Mouse (Mus musculus): ENCODE results near the gene Golga2. TPM values are rescaled to one million over a fixed set of nuclear protein-coding genes. Genes with fewer than 3 reads are reported as not detected.

Golga2 gene
- polyA plus RNA-seq, 1 experiment from 2014 or later, result 19.7 TPM

- no peak overlapping the region for H3K4me2 ChIP-seq (replicated peaks)
- 0 out of 2 replicates have a peak, but pooled peaks cover 4% of the 10 kb centered on the region for H3K4me1 ChIP-seq (replicated peaks)
- no peaks in the 10 kb centered on the region for H3K9me3 ChIP-seq
- H3K27ac ChIP-seq, result no peak overlapping the region
- no peak overlapping the region for H3K9ac ChIP-seq
- 79% methylated on average over 4 of the region's 4 CpGs for WGBS
- H3K36me3 ChIP-seq, result 0 out of 2 replicates have a peak, but pooled peaks cover 3% of the 10 kb centered on the region
- no peak for ATAC-seq
- no peak overlapping the region for H3K4me3 ChIP-seq (replicated peaks)
- H3K27me3 ChIP-seq (replicated peaks), result no peaks in the 10 kb centered on the region
These were observed 54.4 kb downstream of the Golga2 start for GRCm38 (mm10) chr2:32341634-32341939.

DNA sequence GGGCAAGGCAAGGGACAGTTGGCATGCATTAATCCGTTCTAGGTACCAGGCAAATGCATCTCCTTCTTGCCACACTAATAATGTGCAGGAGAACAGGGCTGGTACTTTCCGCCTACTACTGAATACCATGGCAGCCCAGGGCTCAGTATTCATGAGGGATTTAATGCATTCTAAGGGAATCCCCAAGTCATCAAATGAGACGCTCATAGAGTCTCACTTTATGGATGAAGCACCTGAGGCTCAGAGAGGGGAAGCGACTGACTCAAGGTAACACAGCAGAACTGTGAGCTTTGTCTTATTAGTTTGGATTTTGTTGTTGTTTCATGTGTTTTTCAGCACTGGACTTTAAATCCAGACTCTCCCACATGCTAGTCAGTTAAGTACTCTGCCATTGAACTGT is 54.9 kb downstream of the Golga2 start:
- H3K4me3 ChIP-seq (replicated peaks), result no peak overlapping the region
- no peak for ATAC-seq

DNA sequence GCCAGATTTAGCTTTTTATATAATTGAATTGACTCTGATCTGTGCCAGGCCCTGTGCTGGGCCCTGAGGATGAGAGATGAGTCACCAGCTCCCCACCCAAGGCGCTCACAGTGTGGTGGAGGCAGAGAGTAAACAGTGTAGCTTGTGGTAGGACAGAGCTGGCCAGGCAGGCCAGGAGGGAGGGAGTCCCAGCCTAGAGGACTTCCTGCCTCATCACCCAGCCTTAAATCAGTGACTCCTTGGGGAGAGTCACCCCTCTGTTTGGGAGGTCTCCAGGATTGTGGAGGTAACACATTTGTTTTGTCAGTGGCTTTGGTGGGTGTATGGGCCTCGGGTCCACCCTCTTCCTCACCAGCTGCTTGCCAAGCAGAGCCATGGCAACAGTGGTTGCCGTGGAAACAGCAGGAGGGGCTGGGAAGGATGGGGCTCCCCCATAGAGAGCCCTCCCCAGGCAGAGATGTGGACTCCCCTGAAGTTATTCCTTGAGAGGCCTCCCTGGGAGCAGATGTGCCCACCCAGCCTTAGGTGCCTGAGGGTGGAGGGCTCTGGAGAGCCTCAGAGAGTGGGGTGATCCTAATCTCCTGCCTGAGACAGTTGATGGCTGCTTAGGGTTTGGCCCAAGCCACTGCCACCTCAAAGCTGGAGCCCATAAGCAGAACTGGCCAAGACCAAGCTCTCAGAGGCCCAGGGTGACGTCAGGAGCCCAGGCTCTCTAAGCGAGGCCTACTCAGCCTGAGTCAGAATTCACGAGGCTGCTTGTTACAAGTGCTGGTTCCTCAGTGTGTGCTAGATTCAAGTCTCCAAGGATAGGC is 55.6 kb downstream of the Golga2 start:
- H3K4me1 ChIP-seq (replicated peaks), result 0 out of 2 replicates have a peak, but pooled peaks cover 4% of the 10 kb centered on the region
- no peak overlapping the region for H3K27ac ChIP-seq
- H3K27me3 ChIP-seq (replicated peaks), result no peaks in the 10 kb centered on the region
- peak; percentile 54; the same call in 1 of the 2 replicates for ATAC-seq
- H3K9ac ChIP-seq, result no peak overlapping the region
- H3K4me2 ChIP-seq (replicated peaks), result no peak overlapping the region
- WGBS, result 71% methylated on average over 6 of the region's 6 CpGs
- H3K4me3 ChIP-seq (replicated peaks), result no peak overlapping the region
- 0 out of 2 replicates have a peak, but pooled peaks cover under 1% of the 10 kb centered on the region for H3K36me3 ChIP-seq
- no peaks in the 10 kb centered on the region for H3K9me3 ChIP-seq

More for the DNA sequence above, 54.9 kb downstream of the Golga2 start:
- Histone ChIP-seq H3K4me1 (replicated peaks) (0 out of 2 replicates have a peak, but pooled peaks cover 4% of the 10 kb centered on the region), H3K36me3 (0 out of 2 replicates have a peak, but pooled peaks cover 3% of the 10 kb centered on the region), H3K9me3 (no peaks in the 10 kb centered on the region), H3K27me3 (replicated peaks) (no peaks in the 10 kb centered on the region), H3K9ac (no peak overlapping the region), H3K4me2 (replicated peaks) (no peak overlapping the region), H3K27ac (no peak overlapping the region)
- WGBS, result 91% methylated on average over 4 of the region's 4 CpGs

GRCm38 (mm10) chr2:32343351-32343671 is 56.1 kb downstream of the Golga2 start:
- H3K9me3 ChIP-seq, result no peaks in the 10 kb centered on the region
- 0 out of 2 replicates have a peak, but pooled peaks cover 4% of the 10 kb centered on the region for H3K4me1 ChIP-seq (replicated peaks)
- 98% methylated on average over 2 of the region's 2 CpGs for WGBS
- H3K36me3 ChIP-seq, result no peaks in the 10 kb centered on the region
- no peak overlapping the region for H3K27ac ChIP-seq
- H3K27me3 ChIP-seq (replicated peaks), result no peaks in the 10 kb centered on the region
- no peak for ATAC-seq
- no peak overlapping the region for H3K4me2 ChIP-seq (replicated peaks)
- no peak overlapping the region for H3K9ac ChIP-seq
- no peak overlapping the region for H3K4me3 ChIP-seq (replicated peaks)

DNA sequence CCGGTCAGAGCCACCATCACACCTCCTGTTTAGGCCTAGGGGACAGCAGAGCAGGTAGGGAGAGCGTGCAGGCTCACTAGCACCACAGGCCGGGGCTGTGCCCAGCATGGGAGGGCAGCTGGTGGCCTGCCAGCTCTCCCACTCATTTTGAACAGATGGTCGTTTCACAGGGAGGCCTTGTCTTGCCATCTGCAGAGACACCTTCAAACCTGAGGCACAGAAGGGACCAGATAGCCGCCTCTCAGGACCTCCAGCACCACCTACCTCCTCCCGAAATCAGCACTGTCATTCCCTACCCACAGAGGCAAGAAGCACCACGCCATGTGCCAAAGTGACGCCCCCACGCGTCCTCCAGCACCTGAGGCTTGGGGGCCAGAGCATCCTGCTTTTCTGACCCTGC is 56.9 kb downstream of the Golga2 start:
- Histone ChIP-seq H3K9me3 (no peaks in the 10 kb centered on the region), H3K4me1 (replicated peaks) (0 out of 2 replicates have a peak, but pooled peaks cover 4% of the 10 kb centered on the region), H3K27ac (no peak overlapping the region), H3K9ac (no peak overlapping the region), H3K4me2 (replicated peaks) (no peak overlapping the region), H3K27me3 (replicated peaks) (no peaks in the 10 kb centered on the region), H3K4me3 (replicated peaks) (no peak overlapping the region), H3K36me3 (no peaks in the 10 kb centered on the region)
- WGBS, result 83% methylated on average over 10 of the region's 10 CpGs
- ATAC-seq, result no peak

DNA sequence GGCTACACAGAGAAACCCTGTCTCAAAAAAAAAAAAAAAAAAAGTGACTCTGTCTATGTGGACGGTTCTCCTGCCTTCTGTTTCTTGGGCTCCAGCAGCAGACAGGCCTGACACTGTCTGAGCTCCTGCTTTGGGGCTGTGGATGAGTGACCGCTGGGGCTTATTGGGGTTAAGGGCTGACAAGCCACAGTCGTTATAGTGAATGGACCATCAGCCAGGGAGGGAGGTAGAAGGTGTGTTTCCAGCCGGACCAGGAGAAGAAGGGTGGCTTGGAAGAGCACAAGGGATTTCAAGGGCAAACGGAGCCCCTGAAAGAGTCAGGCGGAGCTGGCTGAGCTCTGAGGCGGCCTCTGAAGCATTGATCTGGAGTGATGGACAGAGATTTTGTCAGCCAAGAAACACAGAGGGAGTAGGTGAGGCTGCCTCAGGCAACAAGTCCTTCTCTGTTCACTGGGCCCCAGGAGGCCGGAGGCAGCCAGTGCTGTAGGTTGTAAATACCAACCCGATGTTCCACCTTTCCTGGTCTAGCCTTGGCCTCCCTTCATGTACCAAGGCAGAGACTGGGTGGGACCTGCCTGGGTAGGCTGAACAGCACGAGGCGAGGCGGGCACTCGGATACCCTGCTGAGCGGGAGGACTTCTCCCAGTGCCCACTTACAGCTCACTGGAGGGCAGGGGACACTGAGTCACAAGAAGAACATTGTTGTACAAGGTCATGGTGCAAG is 57.6 kb downstream of the Golga2 start:
- no peak overlapping the region for H3K9ac ChIP-seq
- H3K4me1 ChIP-seq (replicated peaks), result 0 out of 2 replicates have a peak, but pooled peaks cover 7% of the 10 kb centered on the region
- H3K36me3 ChIP-seq, result no peaks in the 10 kb centered on the region
- ATAC-seq, result no peak
- no peak overlapping the region for H3K4me2 ChIP-seq (replicated peaks)
- no peak overlapping the region for H3K4me3 ChIP-seq (replicated peaks)
- H3K27ac ChIP-seq, result no peak overlapping the region
- H3K27me3 ChIP-seq (replicated peaks), result no peaks in the 10 kb centered on the region
- WGBS, result 80% methylated on average over 14 of the region's 14 CpGs
- H3K9me3 ChIP-seq, result no peaks in the 10 kb centered on the region

- Histone ChIP-seq H3K4me2 (replicated peaks) (no peak overlapping the region), H3K27me3 (replicated peaks) (no peaks in the 10 kb centered on the region), H3K9ac (no peak overlapping the region), H3K4me1 (replicated peaks) (peaks cover 23% of the 10 kb centered on the region), H3K27ac (no peak overlapping the region), H3K4me3 (replicated peaks) (no peak overlapping the region), H3K9me3 (no peaks in the 10 kb centered on the region), H3K36me3 (no peaks in the 10 kb centered on the region)
- ATAC-seq, result no peak
- 79% methylated on average over 6 of the region's 6 CpGs for WGBS
These were observed 59.8 kb downstream of the Golga2 start for GRCm38 (mm10) chr2:32347019-32347418.

GRCm38 (mm10) chr2:32348311-32348710 is 61.1 kb downstream of the Golga2 start:
- H3K9ac ChIP-seq, result no peak overlapping the region
- ATAC-seq, result no peak
- H3K4me1 ChIP-seq (replicated peaks), result peaks cover 27% of the 10 kb centered on the region
- no peak overlapping the region for H3K4me2 ChIP-seq (replicated peaks)
- H3K9me3 ChIP-seq, result no peaks in the 10 kb centered on the region
- no peak overlapping the region for H3K4me3 ChIP-seq (replicated peaks)
- WGBS, result 83% methylated on average over 11 of the region's 11 CpGs
- H3K27ac ChIP-seq, result no peak overlapping the region
- H3K27me3 ChIP-seq (replicated peaks), result no peaks in the 10 kb centered on the region
- H3K36me3 ChIP-seq, result no peaks in the 10 kb centered on the region

DNA sequence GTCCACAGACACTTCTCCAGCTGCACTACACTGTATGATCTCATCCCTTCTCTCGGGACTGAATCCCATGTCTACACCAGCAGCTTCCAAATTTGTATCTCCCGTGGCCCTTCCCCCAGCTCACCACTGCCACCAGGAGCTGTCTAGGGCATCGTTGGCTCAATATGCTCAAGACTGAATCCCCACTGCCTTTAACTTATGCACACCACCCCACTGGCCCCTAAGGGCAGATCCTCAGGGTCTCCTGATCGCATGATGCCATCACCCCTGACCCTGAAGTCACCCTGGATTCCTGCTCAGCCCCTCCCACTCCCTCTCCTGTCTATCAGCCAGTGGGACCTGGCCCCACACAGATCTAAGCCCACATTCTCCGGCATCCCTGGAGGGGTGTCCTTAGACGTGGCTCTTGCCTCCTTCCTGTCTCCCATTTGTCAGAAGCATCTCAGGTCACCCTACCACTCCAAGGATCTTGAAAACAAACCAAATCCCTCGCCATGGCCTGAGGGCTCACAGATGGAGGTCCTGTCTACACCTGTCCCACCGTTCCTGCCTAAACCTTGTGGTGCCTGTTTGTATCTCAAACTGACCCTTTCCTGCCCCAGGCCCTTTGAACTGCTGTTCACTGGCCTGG is 62.6 kb downstream of the Golga2 start:
- Histone ChIP-seq H3K36me3 (no peaks in the 10 kb centered on the region), H3K27me3 (replicated peaks) (no peaks in the 10 kb centered on the region), H3K9ac (no peak overlapping the region), H3K4me3 (replicated peaks) (no peak overlapping the region), H3K27ac (no peak overlapping the region), H3K4me1 (replicated peaks) (peaks cover 27% of the 10 kb centered on the region), H3K4me2 (replicated peaks) (no peak overlapping the region), H3K9me3 (no peaks in the 10 kb centered on the region)
- 54% methylated on average over 8 of the region's 8 CpGs for WGBS
- ATAC-seq, result no peak

- Histone ChIP-seq H3K9me3 (no peaks in the 10 kb centered on the region), H3K4me3 (replicated peaks) (no peak overlapping the region), H3K36me3 (no peaks in the 10 kb centered on the region), H3K9ac (no peak overlapping the region), H3K4me1 (replicated peaks) (peaks cover 27% of the 10 kb centered on the region), H3K27ac (no peak overlapping the region), H3K4me2 (replicated peaks) (no peak overlapping the region), H3K27me3 (replicated peaks) (no peaks in the 10 kb centered on the region)
- ATAC-seq, result no peak
- 49% methylated on average over 13 of the region's 13 CpGs for WGBS
These were observed 63.4 kb downstream of the Golga2 start for GRCm38 (mm10) chr2:32350471-32351051.

DNA sequence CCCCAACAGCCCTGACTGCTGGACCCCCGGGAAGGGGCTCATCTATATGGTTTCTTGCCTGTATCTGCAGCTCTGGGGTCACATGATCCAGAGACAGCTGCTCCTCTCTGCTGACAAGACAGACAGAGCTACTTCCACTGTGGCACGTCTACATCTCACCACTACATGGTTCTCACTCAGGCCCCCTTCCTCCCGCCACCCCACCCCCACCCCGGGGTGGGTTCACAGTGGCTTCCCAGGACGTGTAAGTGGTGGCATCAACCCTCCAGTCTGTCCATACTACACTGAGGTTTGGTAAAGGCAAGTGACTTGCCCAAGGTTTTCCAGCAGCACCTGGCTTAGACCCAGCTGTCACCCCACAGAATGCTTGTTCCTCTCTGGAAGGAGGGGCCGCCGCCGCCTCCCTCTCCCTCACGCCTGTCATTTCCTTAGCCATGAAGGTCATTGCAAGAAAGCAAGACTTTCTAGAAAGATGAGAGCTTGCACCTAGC is 64.3 kb downstream of the Golga2 start:
- peak overlapping the region; percentile 69 for H3K4me3 ChIP-seq (replicated peaks)
- no peaks in the 10 kb centered on the region for H3K36me3 ChIP-seq
- no peak for ATAC-seq
- WGBS, result 51% methylated on average over 9 of the region's 9 CpGs
- peaks cover 27% of the 10 kb centered on the region for H3K4me1 ChIP-seq (replicated peaks)
- H3K27ac ChIP-seq, result no peak overlapping the region
- H3K27me3 ChIP-seq (replicated peaks), result no peaks in the 10 kb centered on the region
- no peaks in the 10 kb centered on the region for H3K9me3 ChIP-seq
- H3K4me2 ChIP-seq (replicated peaks), result peak overlapping the region; percentile 92
- H3K9ac ChIP-seq, result peak overlapping the region; percentile 83; the same call in 1 of the 2 replicates
